In the genomic region with DNA sequence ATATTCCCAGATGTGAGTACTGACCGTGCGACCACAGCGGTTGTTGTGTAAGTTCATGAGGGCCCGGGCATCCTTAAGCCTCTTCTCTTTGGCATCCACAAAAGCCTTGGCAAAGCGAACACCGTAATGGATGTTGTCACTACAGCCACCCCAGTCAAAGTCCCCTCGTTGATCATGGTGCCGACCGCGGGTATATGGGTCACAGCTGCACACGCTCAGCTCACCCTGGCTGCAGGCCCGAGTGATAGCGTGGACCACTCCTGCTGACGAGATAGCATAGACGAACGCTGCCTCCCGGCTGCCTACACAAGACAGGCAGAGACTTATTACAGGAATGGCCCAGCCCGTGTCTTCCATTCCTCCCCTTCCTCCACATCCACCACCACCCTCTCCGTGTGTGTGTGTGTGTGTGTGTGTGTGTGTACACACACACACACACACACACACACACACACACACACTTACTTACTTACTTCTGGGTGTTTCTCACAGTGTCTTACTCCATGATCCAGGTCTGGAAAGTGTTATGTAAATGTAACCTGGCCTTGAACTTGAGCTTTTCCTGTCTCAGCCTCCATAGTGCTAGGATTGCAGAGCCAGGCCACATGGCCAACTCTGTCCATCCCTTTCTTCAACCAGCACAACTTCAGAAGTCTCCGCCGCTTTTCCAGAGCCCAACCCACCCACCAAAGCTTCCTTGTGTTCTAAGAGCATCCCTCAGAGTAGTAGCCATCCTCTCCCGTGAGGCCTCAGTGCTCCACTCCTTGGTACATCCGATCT, we compare ENCODE assay signal across 19 mouse cellular contexts.
"Had no signal": no experiment of that assay in that cellular context is flagged by ENCODE, and none has a peak within 500 bp of the region (broad histone marks: within the 10 kb centered on the region; RNA-seq: fewer than 3 reads in every experiment).

No protein-coding gene starts in this region.

- H3K9me3 ChIP-seq: kidney, embryonic 15.5 days; limb, embryonic 13.5 days; liver, embryonic 12.5 days; liver, embryonic 15.5 days; lung, embryonic 15.5 days; megakaryocyte, embryonic 14.5 days; midbrain, embryonic 12.5 days had no signal

- H3K4me1 ChIP-seq: kidney, embryonic 15.5 days; limb, embryonic 13.5 days; liver, embryonic 12.5 days; liver, embryonic 15.5 days; megakaryocyte, embryonic 14.5 days; midbrain, embryonic 12.5 days had no signal

- H3K27ac ChIP-seq: kidney, embryonic 15.5 days; left cerebral cortex, adult 2 months; limb, embryonic 13.5 days; liver, embryonic 12.5 days; liver, embryonic 15.5 days; lung, embryonic 15.5 days; midbrain, embryonic 12.5 days had no signal

- DNase-seq: kidney, adult 8-10 months; kidney, postnatal 10 days; kidney, postnatal 36 days; layer of hippocampus, postnatal 36 days; liver; lung, adult 18-20 months; lung, postnatal 10 days; lung, postnatal 36 days; thymus, adult 18-20 months; thymus, postnatal 36 days had no signal

- H3K4me3 ChIP-seq: kidney, embryonic 15.5 days; left cerebral cortex, adult 2 months; limb, embryonic 13.5 days; liver, embryonic 12.5 days; liver, embryonic 15.5 days; lung, embryonic 15.5 days; megakaryocyte, embryonic 14.5 days; midbrain, embryonic 12.5 days had no signal

- H3K4me2 ChIP-seq: kidney, embryonic 15.5 days; limb, embryonic 13.5 days; liver, embryonic 12.5 days; liver, embryonic 15.5 days; lung, embryonic 15.5 days; midbrain, embryonic 12.5 days had no signal

- H3K27me3 ChIP-seq: lung, embryonic 15.5 days had no signal

- ATAC-seq: liver, embryonic 12.5 days; midbrain, embryonic 16.5 days had no signal

- H3K9ac ChIP-seq: kidney, embryonic 15.5 days; limb, embryonic 13.5 days; liver, embryonic 12.5 days; liver, embryonic 15.5 days; lung, embryonic 15.5 days; midbrain, embryonic 12.5 days had no signal
